Mouse (Mus musculus): ENCODE data around the gene Upp2. TPM values are rescaled to one million over a fixed set of nuclear protein-coding genes. Genes with fewer than 3 reads are reported as not detected.

Upp2 gene
- polyA plus RNA-seq, 1 experiment from 2014 or later, result 9.2 TPM

DNA sequence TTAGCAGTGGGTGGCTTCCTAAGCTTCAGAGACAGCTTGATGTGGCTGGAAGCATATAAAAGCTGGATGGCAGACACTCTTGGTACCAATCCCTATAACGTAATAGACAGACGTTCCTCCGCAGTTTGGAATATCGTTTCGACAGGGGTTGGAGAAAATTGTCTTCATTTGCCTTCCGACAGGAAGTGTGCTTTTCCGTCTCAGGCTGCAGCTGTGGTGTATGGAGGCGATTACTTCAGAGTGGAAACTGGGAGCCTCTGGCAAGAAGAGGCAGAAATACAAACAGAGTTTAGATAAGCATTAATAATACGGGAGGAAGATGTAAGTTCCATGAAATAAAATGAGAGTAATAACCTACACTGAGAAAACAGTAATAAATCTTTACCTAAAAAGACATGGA, 28.3 kb downstream of the Upp2 start:
- Histone ChIP-seq H3K4me1 (no peaks in the 10 kb centered on the region), H3K36me3 (no peaks in the 10 kb centered on the region), H3K4me3 (no peak overlapping the region), H3K27ac (no peak overlapping the region), H3K27me3 (replicated peaks) (no peaks in the 10 kb centered on the region), H3K4me2 (replicated peaks) (no peak overlapping the region), H3K9ac (no peak overlapping the region), H3K9me3 (no peaks in the 10 kb centered on the region)
- WGBS, result 75% methylated on average over 9 of the region's 9 CpGs
- ATAC-seq (ENCODE audit: low FRiP score, low read depth), result no peak

DNA sequence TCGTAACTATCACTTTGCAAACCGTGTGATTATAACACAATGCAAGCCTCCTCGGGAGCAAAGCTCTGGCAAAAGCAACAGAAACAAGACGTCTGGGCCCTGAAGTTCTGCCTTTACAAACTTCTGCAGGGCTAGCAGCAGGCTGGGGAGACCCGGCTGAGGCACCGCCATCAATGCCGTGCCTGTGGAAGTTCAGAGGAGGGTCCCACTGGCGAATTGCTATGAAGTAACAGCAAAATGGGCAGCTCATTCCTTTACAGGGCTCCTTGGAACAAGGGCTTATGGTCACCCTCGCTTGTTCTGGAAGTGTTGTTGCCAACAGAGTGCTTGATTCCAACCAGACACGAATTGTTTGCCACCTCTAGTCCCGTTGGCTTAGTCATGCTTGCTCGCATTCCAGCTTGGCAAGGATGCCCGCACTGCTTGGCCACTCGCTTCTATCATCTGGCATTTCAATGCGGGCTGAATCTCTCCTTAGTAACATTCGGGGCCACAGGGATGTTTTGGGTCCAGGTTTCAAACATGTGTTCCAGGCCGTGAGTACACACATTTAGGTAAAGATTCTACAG, 29.8 kb downstream of the Upp2 start:
- Histone ChIP-seq H3K27ac (no peak overlapping the region), H3K4me3 (no peak overlapping the region), H3K4me1 (no peaks in the 10 kb centered on the region), H3K27me3 (replicated peaks) (no peaks in the 10 kb centered on the region), H3K36me3 (no peaks in the 10 kb centered on the region), H3K4me2 (replicated peaks) (no peak overlapping the region), H3K9ac (no peak overlapping the region), H3K9me3 (no peaks in the 10 kb centered on the region)
- WGBS, result 82% methylated on average over 17 of the region's 17 CpGs
- no peak for ATAC-seq (ENCODE audit: low FRiP score, low read depth)

DNA sequence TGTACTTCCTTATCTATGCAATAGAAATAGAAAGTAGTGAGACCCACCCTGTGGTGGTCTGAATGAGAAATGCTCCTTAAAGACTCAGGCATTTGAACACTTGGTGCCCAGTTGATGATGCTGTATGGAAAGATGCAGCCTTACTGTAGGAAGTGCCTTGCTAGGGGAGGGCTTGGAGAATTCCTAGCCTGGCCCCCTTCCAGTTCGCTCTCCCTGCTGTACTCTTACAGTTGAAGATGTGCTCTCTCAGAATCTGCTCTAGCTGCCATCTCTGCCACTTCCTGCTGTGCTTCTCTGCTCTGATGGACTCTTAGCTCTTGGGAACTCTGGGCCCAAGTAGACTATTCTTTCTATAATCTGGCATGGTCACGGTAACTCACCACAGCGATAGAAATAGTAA, 30.5 kb downstream of the Upp2 start:
- H3K9ac ChIP-seq, result no peak overlapping the region
- no peak overlapping the region for H3K4me3 ChIP-seq
- WGBS, result 87% methylated on average over 3 of the region's 3 CpGs
- no peaks in the 10 kb centered on the region for H3K36me3 ChIP-seq
- no peaks in the 10 kb centered on the region for H3K9me3 ChIP-seq
- no peak for ATAC-seq (ENCODE audit: low FRiP score, low read depth)
- H3K4me2 ChIP-seq (replicated peaks), result no peak overlapping the region
- H3K27me3 ChIP-seq (replicated peaks), result no peaks in the 10 kb centered on the region
- H3K27ac ChIP-seq, result no peak overlapping the region
- H3K4me1 ChIP-seq, result no peaks in the 10 kb centered on the region

DNA sequence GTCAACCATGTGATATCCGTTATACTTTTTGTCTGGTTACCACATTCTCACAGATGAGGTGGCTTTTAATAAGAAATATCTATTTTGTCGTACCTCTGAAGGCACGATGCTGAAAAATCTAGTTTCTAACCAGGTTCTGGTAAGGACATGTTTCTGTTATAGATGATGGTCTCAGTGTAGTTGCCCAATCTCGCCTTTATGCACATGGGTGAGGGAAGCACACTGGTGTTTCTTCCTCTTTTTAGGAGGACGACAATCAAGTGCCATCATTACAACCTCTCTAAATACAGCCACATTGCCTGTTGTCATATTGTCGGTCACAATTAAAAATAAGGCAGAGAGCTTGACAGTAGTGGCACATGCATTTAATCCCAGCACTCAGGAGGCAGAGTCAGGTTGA, 32.5 kb downstream of the Upp2 start:
- H3K27ac ChIP-seq, result no peak overlapping the region
- H3K36me3 ChIP-seq, result no peaks in the 10 kb centered on the region
- ATAC-seq (ENCODE audit: low FRiP score, low read depth), result no peak
- no peak overlapping the region for H3K4me2 ChIP-seq (replicated peaks)
- H3K9me3 ChIP-seq, result no peaks in the 10 kb centered on the region
- H3K27me3 ChIP-seq (replicated peaks), result no peaks in the 10 kb centered on the region
- H3K9ac ChIP-seq, result no peak overlapping the region
- no peaks in the 10 kb centered on the region for H3K4me1 ChIP-seq
- 92% methylated on average over 6 of the region's 6 CpGs for WGBS
- H3K4me3 ChIP-seq, result no peak overlapping the region

DNA sequence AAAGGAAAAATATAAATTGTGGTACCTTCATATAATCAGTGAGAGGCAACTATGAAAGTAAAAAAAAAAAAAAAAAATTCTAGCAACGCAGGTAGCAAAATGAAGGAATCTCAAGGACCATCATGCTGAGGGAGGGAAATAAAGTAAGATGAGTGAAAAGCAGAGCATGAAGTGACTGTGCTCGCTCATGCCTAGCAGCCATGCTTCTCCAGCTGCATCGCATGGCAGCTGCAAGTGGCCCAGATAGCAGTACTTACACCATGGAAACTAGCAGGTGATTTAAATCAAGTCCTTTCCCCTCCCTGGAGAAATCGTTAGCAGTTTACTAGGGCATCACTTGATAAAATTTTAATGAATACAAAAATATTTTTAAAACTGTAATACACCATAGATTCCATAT, 34.3 kb downstream of the Upp2 start:
- no peak for ATAC-seq (ENCODE audit: low FRiP score, low read depth)
- Histone ChIP-seq H3K27ac (no peak overlapping the region), H3K9ac (no peak overlapping the region), H3K36me3 (no peaks in the 10 kb centered on the region), H3K4me3 (no peak overlapping the region), H3K9me3 (no peaks in the 10 kb centered on the region), H3K27me3 (replicated peaks) (no peaks in the 10 kb centered on the region), H3K4me2 (replicated peaks) (no peak overlapping the region), H3K4me1 (no peaks in the 10 kb centered on the region)
- 88% methylated on average over 4 of the region's 4 CpGs for WGBS

DNA sequence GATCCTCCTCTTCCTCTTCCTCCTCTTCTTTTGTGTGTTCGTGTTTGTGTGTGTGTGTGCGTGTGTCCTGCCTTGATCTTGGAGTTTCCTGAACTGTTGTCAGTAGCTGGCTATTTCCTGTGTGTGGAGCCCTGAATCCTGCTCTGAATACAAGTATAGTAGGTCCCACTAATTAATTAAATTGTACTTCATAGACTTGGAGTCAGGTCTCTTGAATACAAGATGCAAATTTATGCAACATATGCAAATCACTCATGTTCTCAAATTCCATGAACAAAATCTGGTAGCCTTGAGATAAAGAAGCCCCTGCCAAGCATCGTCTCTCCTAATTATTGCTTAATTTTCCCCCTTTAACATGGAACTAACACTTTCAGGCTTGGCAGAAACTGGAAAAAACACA, 36.3 kb downstream of the Upp2 start:
- Histone ChIP-seq H3K4me3 (no peak overlapping the region), H3K36me3 (no peaks in the 10 kb centered on the region), H3K9me3 (no peaks in the 10 kb centered on the region), H3K4me1 (no peaks in the 10 kb centered on the region), H3K27ac (no peak overlapping the region), H3K27me3 (replicated peaks) (no peaks in the 10 kb centered on the region), H3K4me2 (replicated peaks) (no peak overlapping the region), H3K9ac (no peak overlapping the region)
- no peak for ATAC-seq (ENCODE audit: low FRiP score, low read depth)
- WGBS, result 92% methylated on average over 3 of the region's 3 CpGs

DNA sequence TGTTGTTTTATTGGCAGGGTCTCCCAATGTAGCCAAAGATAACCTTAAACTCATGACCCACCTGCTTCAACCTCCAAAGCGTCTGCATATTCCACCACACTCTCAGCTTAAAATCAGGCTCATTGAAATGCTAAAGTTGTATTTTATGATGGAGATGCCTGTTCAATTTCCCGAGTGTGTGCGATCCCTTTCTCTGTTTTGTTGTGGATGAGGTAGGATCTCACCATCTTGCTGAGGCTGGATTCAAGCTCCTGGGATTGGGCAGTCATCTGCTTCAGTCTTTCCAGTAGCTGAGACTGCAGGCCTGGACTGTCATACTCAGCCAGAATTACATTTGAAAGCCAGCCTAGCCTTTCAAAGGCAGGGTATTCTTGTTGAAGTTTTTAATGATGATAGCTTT, 37.7 kb downstream of the Upp2 start:
- Histone ChIP-seq H3K36me3 (no peaks in the 10 kb centered on the region), H3K4me1 (no peaks in the 10 kb centered on the region), H3K4me2 (replicated peaks) (no peak overlapping the region), H3K9me3 (no peaks in the 10 kb centered on the region), H3K27ac (no peak overlapping the region), H3K4me3 (no peak overlapping the region), H3K9ac (no peak overlapping the region), H3K27me3 (replicated peaks) (no peaks in the 10 kb centered on the region)
- ATAC-seq (ENCODE audit: low FRiP score, low read depth), result no peak
- 95% methylated on average over 3 of the region's 3 CpGs for WGBS

DNA sequence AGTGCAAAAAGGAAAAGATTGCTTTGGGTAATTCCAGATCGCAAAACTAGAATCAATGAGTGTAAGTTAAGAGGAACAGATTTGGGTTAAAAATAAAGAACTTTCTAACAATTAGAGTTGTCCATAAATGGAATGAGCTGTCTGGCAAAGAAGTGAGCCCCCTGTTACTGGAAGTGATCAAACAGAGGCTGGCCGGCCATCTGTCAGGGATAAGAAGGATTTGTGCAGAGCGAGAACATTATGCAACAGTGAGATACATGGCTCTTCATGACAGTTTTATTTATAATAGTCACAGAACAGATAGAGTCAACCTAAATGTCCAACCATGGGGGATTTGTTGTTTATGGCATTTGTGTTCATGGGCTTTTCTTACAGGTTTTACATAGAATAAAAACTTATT, 46.6 kb downstream of the Upp2 start:
- no peak overlapping the region for H3K9ac ChIP-seq
- no peak for ATAC-seq (ENCODE audit: low FRiP score, low read depth)

DNA sequence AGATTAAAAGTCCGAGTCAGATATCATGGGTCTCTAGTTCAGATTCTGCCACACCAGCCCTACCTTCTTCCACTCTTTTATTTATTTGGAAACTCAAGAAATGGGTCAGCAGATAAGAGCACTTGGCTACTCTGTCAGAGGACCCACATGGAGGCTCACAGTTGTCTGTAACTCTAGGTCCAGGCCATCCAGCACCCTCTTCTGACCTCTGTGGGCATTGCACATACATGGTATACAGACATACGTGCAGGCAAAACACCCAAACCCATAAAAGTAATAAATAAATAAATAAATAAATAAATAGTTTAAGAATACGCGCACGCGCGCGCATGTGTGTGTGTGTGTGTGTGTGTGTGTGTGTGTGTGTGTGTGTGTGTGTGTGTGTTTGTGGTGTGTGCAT, 47.8 kb downstream of the Upp2 start:
- Histone ChIP-seq H3K36me3 (no peaks in the 10 kb centered on the region), H3K4me3 (no peak overlapping the region), H3K4me1 (no peaks in the 10 kb centered on the region), H3K9ac (no peak overlapping the region), H3K4me2 (replicated peaks) (no peak overlapping the region), H3K27me3 (replicated peaks) (no peaks in the 10 kb centered on the region), H3K9me3 (no peaks in the 10 kb centered on the region), H3K27ac (no peak overlapping the region)
- ATAC-seq (ENCODE audit: low FRiP score, low read depth), result no peak
- 95% methylated on average over 8 of the region's 8 CpGs for WGBS

More for the DNA sequence above, 46.6 kb downstream of the Upp2 start:
- 90% methylated on average over 3 of the region's 3 CpGs for WGBS
- Histone ChIP-seq H3K27me3 (replicated peaks) (no peaks in the 10 kb centered on the region), H3K4me1 (no peaks in the 10 kb centered on the region), H3K9me3 (no peaks in the 10 kb centered on the region), H3K36me3 (no peaks in the 10 kb centered on the region), H3K4me3 (no peak overlapping the region), H3K4me2 (replicated peaks) (no peak overlapping the region), H3K27ac (no peak overlapping the region)

DNA sequence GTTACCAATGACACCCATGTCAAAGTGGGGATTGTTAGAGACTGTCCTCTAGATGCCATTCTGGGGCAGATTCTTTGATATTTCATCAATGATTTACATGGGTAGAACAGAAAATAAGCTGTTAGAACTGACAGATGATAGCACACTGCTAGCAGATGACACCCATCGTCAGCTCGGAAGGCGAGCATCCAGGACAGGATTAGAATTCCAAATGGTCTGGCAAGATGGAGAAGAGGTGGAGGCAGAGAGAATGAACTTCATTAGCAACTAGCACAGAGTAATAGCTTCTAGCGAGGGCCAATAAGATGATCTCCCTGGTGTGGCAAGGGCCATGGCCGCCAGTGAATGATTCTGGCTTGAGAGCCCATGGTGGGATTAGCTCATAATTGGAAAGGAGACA, 48.7 kb downstream of the Upp2 start:
- H3K4me2 ChIP-seq (replicated peaks), result no peak overlapping the region
- H3K4me1 ChIP-seq, result no peaks in the 10 kb centered on the region
- 91% methylated on average over 5 of the region's 5 CpGs for WGBS
- H3K9me3 ChIP-seq, result no peaks in the 10 kb centered on the region
- H3K27me3 ChIP-seq (replicated peaks), result no peaks in the 10 kb centered on the region
- no peak overlapping the region for H3K4me3 ChIP-seq
- H3K36me3 ChIP-seq, result no peaks in the 10 kb centered on the region
- no peak for ATAC-seq (ENCODE audit: low FRiP score, low read depth)
- H3K27ac ChIP-seq, result no peak overlapping the region
- no peak overlapping the region for H3K9ac ChIP-seq

DNA sequence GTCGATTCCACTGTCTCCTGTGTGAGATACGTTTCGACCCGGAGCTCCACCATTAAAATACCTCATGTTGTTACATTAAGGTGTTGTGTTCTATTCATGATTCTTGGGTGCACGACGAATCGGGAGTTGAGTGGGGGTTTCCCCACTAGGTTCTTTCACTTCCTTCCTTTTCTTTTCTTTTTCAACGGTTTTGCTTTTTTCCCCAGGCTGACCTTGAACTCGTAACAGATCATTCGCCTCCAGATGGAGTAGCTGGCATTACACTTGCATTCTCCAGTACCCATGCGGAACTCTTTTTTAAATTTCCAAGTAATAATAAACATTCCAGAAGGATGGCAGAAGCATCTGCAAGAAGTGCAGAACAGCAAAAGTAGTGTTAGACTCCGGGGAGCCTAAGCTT, 58.1 kb downstream of the Upp2 start:
- H3K9me3 ChIP-seq, result no peaks in the 10 kb centered on the region
- no peaks in the 10 kb centered on the region for H3K36me3 ChIP-seq
- no peak for ATAC-seq (ENCODE audit: low FRiP score, low read depth)
- peaks cover 5% of the 10 kb centered on the region; the same call in 1 of the 2 replicates for H3K4me1 ChIP-seq
- no peak overlapping the region for H3K4me2 ChIP-seq (replicated peaks)
- 0 out of 2 replicates have a peak, but pooled peaks cover 6% of the 10 kb centered on the region for H3K27me3 ChIP-seq (replicated peaks)
- no peak overlapping the region for H3K27ac ChIP-seq
- no peak overlapping the region for H3K4me3 ChIP-seq
- H3K9ac ChIP-seq, result no peak overlapping the region
- 61% methylated on average over 12 of the region's 12 CpGs for WGBS

DNA sequence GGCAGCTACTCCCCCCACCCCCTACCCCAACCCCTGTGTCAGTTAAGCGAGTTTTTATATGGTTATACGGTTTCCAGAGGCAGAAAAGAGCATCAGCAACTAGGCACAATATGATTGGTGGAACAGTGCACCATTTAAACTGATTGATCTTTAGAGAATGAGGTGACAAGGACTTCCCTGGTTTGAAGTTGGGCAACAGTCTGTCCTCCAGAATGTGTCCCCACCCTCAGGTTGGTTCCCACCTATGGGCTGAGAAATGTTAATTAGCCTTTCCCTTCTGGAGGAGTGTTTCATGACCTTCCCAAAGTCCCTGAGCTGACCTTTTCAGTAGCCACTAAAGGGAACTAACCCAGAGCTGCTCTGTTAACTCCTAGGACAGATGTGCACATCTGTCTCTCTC, 58.6 kb downstream of the Upp2 start:
- Histone ChIP-seq H3K9ac (no peak overlapping the region), H3K36me3 (no peaks in the 10 kb centered on the region), H3K27ac (no peak overlapping the region), H3K4me1 (peaks cover 5% of the 10 kb centered on the region; the same call in 1 of the 2 replicates), H3K4me2 (replicated peaks) (no peak overlapping the region), H3K9me3 (no peaks in the 10 kb centered on the region), H3K4me3 (no peak overlapping the region), H3K27me3 (replicated peaks) (0 out of 2 replicates have a peak, but pooled peaks cover 6% of the 10 kb centered on the region)
- 10% methylated on average over 2 of the region's 2 CpGs for WGBS
- 0 out of 2 replicates have a peak, but pooled peaks have one; percentile 25 for ATAC-seq (ENCODE audit: low FRiP score, low read depth)

DNA sequence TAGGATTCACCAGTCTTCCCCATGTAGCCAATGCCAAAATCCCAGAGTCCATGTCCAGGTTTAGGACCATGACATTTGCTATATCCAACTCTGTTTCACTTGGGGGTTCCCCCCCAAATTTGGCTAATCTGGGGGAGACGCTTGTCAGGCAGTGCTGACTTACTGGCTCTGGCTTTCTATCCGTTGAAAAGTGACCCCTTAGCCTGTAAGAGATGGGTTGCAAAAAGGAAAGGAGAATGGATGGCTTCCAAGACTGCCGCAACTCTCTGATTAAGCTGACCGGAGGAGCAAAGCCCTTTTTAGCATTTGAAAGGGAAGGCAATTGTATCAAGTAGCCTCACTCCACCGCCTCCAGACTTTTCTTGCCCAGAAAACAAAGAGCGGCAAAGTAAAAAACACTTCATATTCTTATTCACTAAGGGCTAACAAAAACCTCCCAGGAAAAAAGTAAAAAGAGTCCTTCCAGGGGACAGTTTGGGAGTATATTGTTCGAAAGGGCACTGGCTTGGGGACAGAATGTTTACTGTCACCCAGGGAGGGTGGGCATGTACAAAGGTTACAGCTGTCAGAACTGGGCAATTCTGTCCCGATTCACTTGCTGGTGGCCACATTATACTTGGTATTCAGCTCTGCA, 59.2 kb downstream of the Upp2 start:
- H3K4me1 ChIP-seq, result peaks cover 5% of the 10 kb centered on the region; the same call in 1 of the 2 replicates
- H3K36me3 ChIP-seq, result no peaks in the 10 kb centered on the region
- 9% methylated on average over 8 of the region's 8 CpGs for WGBS
- no peak overlapping the region for H3K9ac ChIP-seq
- H3K4me3 ChIP-seq, result no peak overlapping the region
- no peak for ATAC-seq (ENCODE audit: low FRiP score, low read depth)
- no peaks in the 10 kb centered on the region for H3K9me3 ChIP-seq
- peak overlapping the region; percentile 5; the same call in 1 of the 2 replicates for H3K4me2 ChIP-seq (replicated peaks)
- 0 out of 2 replicates have a peak, but pooled peaks cover 6% of the 10 kb centered on the region for H3K27me3 ChIP-seq (replicated peaks)
- no peak overlapping the region for H3K27ac ChIP-seq
